Mouse (Mus musculus): ENCODE results near the gene Hap1. TPM values are rescaled to one million over a fixed set of nuclear protein-coding genes. Genes with fewer than 3 reads are reported as not detected.

Hap1 gene
- polyA plus RNA-seq, 1 experiment = 11.9 TPM

GRCm38 (mm10) chr11:100386586-100386985 lies 30.7 kb upstream of the Hap1 start:
- TF ChIP-seq POLR2A (IDR thresholded peaks at IDR 0.05; ENCODE audit: borderline replicate concordance, control insufficient read depth, low read depth, low read length) (no peak), CTCF (IDR thresholded peaks at IDR 0.05; ENCODE audit: control insufficient read depth, insufficient read depth, low read length) (no peak)
- WGBS = 59% methylated on average over 5 of the region's 5 CpGs
- no peak overlapping the region for H3K27ac ChIP-seq (ENCODE audit: control insufficient read depth, insufficient read depth, low read depth, low read length, poor library complexity)
- no peak overlapping the region for H3K4me3 ChIP-seq (replicated peaks; ENCODE audit: control insufficient read depth, low read depth, low read length)
- no peaks in the 10 kb centered on the region for H3K4me1 ChIP-seq (ENCODE audit: control insufficient read depth, insufficient read depth, low read length)

GRCm38 (mm10) chr11:100385016-100385415 lies 29.1 kb upstream of the Hap1 start:
- 82% methylated on average over 3 of the region's 3 CpGs for WGBS
- Histone ChIP-seq H3K4me3 (replicated peaks; ENCODE audit: control insufficient read depth, low read depth, low read length) (no peak overlapping the region), H3K4me1 (ENCODE audit: control insufficient read depth, insufficient read depth, low read length) (no peaks in the 10 kb centered on the region), H3K27ac (ENCODE audit: control insufficient read depth, insufficient read depth, low read depth, low read length, poor library complexity) (no peak overlapping the region)
- TF ChIP-seq POLR2A (IDR thresholded peaks at IDR 0.05; ENCODE audit: borderline replicate concordance, control insufficient read depth, low read depth, low read length) = no peak
- TF ChIP-seq CTCF (IDR thresholded peaks at IDR 0.05; ENCODE audit: control insufficient read depth, insufficient read depth, low read length) = no peak

GRCm38 (mm10) chr11:100382682-100383081 lies 26.8 kb upstream of the Hap1 start:
- WGBS = 68% methylated on average over 6 of the region's 6 CpGs
- Histone ChIP-seq H3K4me3 (replicated peaks; ENCODE audit: control insufficient read depth, low read depth, low read length) (no peak overlapping the region), H3K27ac (ENCODE audit: control insufficient read depth, insufficient read depth, low read depth, low read length, poor library complexity) (no peak overlapping the region), H3K4me1 (ENCODE audit: control insufficient read depth, insufficient read depth, low read length) (no peaks in the 10 kb centered on the region)
- TF ChIP-seq CTCF (IDR thresholded peaks at IDR 0.05; ENCODE audit: control insufficient read depth, insufficient read depth, low read length) = no peak
- no peak for TF ChIP-seq POLR2A (IDR thresholded peaks at IDR 0.05; ENCODE audit: borderline replicate concordance, control insufficient read depth, low read depth, low read length)

GRCm38 (mm10) chr11:100379311-100379710 lies 23.4 kb upstream of the Hap1 start:
- Histone ChIP-seq H3K4me3 (replicated peaks; ENCODE audit: control insufficient read depth, low read depth, low read length) (no peak overlapping the region), H3K27ac (ENCODE audit: control insufficient read depth, insufficient read depth, low read depth, low read length, poor library complexity) (no peak overlapping the region), H3K4me1 (ENCODE audit: control insufficient read depth, insufficient read depth, low read length) (no peaks in the 10 kb centered on the region)
- TF ChIP-seq POLR2A (IDR thresholded peaks at IDR 0.05; ENCODE audit: borderline replicate concordance, control insufficient read depth, low read depth, low read length) = no peak
- TF ChIP-seq CTCF (IDR thresholded peaks at IDR 0.05; ENCODE audit: control insufficient read depth, insufficient read depth, low read length) = no peak
- WGBS = 79% methylated on average over 4 of the region's 4 CpGs

GRCm38 (mm10) chr11:100378446-100378845 lies 22.5 kb upstream of the Hap1 start:
- no peak overlapping the region for H3K27ac ChIP-seq (ENCODE audit: control insufficient read depth, insufficient read depth, low read depth, low read length, poor library complexity)
- H3K4me1 ChIP-seq (ENCODE audit: control insufficient read depth, insufficient read depth, low read length) = no peaks in the 10 kb centered on the region
- TF ChIP-seq CTCF (IDR thresholded peaks at IDR 0.05; ENCODE audit: control insufficient read depth, insufficient read depth, low read length) = no peak
- no peak for TF ChIP-seq POLR2A (IDR thresholded peaks at IDR 0.05; ENCODE audit: borderline replicate concordance, control insufficient read depth, low read depth, low read length)
- H3K4me3 ChIP-seq (replicated peaks; ENCODE audit: control insufficient read depth, low read depth, low read length) = no peak overlapping the region
- 68% methylated on average over 5 of the region's 5 CpGs for WGBS

- TF ChIP-seq POLR2A (IDR thresholded peaks at IDR 0.05; ENCODE audit: borderline replicate concordance, control insufficient read depth, low read depth, low read length) (no peak), CTCF (IDR thresholded peaks at IDR 0.05; ENCODE audit: control insufficient read depth, insufficient read depth, low read length) (no peak)
- H3K27ac ChIP-seq (ENCODE audit: control insufficient read depth, insufficient read depth, low read depth, low read length, poor library complexity) = no peak overlapping the region
- H3K4me1 ChIP-seq (ENCODE audit: control insufficient read depth, insufficient read depth, low read length) = no peaks in the 10 kb centered on the region
- 88% methylated on average over 14 of the region's 14 CpGs for WGBS
- no peak overlapping the region for H3K4me3 ChIP-seq (replicated peaks; ENCODE audit: control insufficient read depth, low read depth, low read length)
Observed at GRCm38 (mm10) chr11:100377989-100378388, 22.1 kb upstream of the Hap1 start.

GRCm38 (mm10) chr11:100376746-100377389 lies 20.9 kb upstream of the Hap1 start:
- Histone ChIP-seq H3K4me1 (ENCODE audit: control insufficient read depth, insufficient read depth, low read length) (no peaks in the 10 kb centered on the region), H3K27ac (ENCODE audit: control insufficient read depth, insufficient read depth, low read depth, low read length, poor library complexity) (no peak overlapping the region), H3K4me3 (replicated peaks; ENCODE audit: control insufficient read depth, low read depth, low read length) (no peak overlapping the region)
- no peak for TF ChIP-seq CTCF (IDR thresholded peaks at IDR 0.05; ENCODE audit: control insufficient read depth, insufficient read depth, low read length)
- no peak for TF ChIP-seq POLR2A (IDR thresholded peaks at IDR 0.05; ENCODE audit: borderline replicate concordance, control insufficient read depth, low read depth, low read length)
- 88% methylated on average over 21 of the region's 21 CpGs for WGBS

- Histone ChIP-seq H3K4me3 (replicated peaks; ENCODE audit: control insufficient read depth, low read depth, low read length) (no peak overlapping the region), H3K27ac (ENCODE audit: control insufficient read depth, insufficient read depth, low read depth, low read length, poor library complexity) (no peak overlapping the region), H3K4me1 (ENCODE audit: control insufficient read depth, insufficient read depth, low read length) (no peaks in the 10 kb centered on the region)
- 73% methylated on average over 4 of the region's 4 CpGs for WGBS
- no peak for TF ChIP-seq CTCF (IDR thresholded peaks at IDR 0.05; ENCODE audit: control insufficient read depth, insufficient read depth, low read length)
- no peak for TF ChIP-seq POLR2A (IDR thresholded peaks at IDR 0.05; ENCODE audit: borderline replicate concordance, control insufficient read depth, low read depth, low read length)
Observed at GRCm38 (mm10) chr11:100376005-100376404, 20.1 kb upstream of the Hap1 start.

- Histone ChIP-seq H3K4me3 (replicated peaks; ENCODE audit: control insufficient read depth, low read depth, low read length) (no peak overlapping the region), H3K27ac (ENCODE audit: control insufficient read depth, insufficient read depth, low read depth, low read length, poor library complexity) (no peak overlapping the region), H3K4me1 (ENCODE audit: control insufficient read depth, insufficient read depth, low read length) (no peaks in the 10 kb centered on the region)
- 84% methylated on average over 9 of the region's 9 CpGs for WGBS
- TF ChIP-seq CTCF (IDR thresholded peaks at IDR 0.05; ENCODE audit: control insufficient read depth, insufficient read depth, low read length) (no peak), POLR2A (IDR thresholded peaks at IDR 0.05; ENCODE audit: borderline replicate concordance, control insufficient read depth, low read depth, low read length) (no peak)
Observed at GRCm38 (mm10) chr11:100375127-100375526, 19.2 kb upstream of the Hap1 start.

All from bone marrow, adult 2 months (tissue).